Mouse (Mus musculus): Measurements from ENCODE around the gene Rnase1. TPM values are rescaled to one million over a fixed set of nuclear protein-coding genes. Genes with fewer than 3 reads are reported as not detected.
"Not testable (repeated sequence)": the region's sequence is repeated elsewhere in the genome, so short reads cannot be mapped to it uniquely, and the experiment has no call there.

Rnase1 gene
- polyA plus RNA-seq, 1 experiment = 0.17 TPM

DNA sequence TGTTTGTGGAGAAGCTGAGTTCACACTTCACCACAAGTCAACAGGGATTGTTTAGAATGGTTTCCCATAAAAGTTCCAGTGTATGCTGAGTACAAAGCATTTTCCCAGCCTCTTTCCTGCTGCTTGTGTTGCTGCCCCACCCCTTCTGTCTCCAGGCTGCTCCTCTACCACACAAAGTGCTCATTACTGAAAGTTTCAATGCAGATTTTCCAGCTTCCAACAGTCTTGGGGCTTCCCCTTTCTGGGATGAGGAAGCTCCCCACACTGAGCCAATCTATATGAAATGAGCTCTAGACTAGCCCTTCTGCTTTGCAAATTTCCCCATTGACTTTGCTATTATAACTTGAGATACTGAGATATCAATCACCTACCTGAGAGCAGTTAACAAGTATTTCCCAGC is 19.5 kb upstream of the Rnase1 start:
- Histone ChIP-seq H3K36me3 (ENCODE audit: control insufficient read depth, insufficient read depth) (no peaks in the 10 kb centered on the region), H3K79me2 (ENCODE audit: control insufficient read depth, insufficient read depth) (no peaks in the 10 kb centered on the region), H3K4me2 (ENCODE audit: low read depth) (no peak overlapping the region), H3K27me3 (ENCODE audit: control insufficient read depth, insufficient read depth, insufficient read length) (no peaks in the 10 kb centered on the region), H3ac (ENCODE audit: control insufficient read depth, insufficient read length) (no peak overlapping the region), H3K4me3 (no peak overlapping the region)
- TF ChIP-seq TCF3 (IDR thresholded peaks at IDR 0.05; ENCODE audit: insufficient read length, low read depth) = no peak
- no peak for TF ChIP-seq REST (IDR thresholded peaks at IDR 0.05; ENCODE audit: insufficient read depth, insufficient read length)
- no peak for TF ChIP-seq USF1 (IDR thresholded peaks at IDR 0.05; ENCODE audit: low read depth)
- TF ChIP-seq POLR2AphosphoS2 (IDR thresholded peaks at IDR 0.05; ENCODE audit: insufficient read length, low read depth) = no peak
- no peak for TF ChIP-seq E2F4 (IDR thresholded peaks at IDR 0.05; ENCODE audit: insufficient read depth)
- no peak for TF ChIP-seq MAX (IDR thresholded peaks at IDR 0.05; ENCODE audit: low read depth)
- TF ChIP-seq TCF12 (IDR thresholded peaks at IDR 0.05; ENCODE audit: insufficient read depth, poor library complexity, severe bottlenecking) = no peak
- no peak for TF ChIP-seq POLR2A (IDR thresholded peaks at IDR 0.05; ENCODE audit: insufficient read length, low read depth)

DNA sequence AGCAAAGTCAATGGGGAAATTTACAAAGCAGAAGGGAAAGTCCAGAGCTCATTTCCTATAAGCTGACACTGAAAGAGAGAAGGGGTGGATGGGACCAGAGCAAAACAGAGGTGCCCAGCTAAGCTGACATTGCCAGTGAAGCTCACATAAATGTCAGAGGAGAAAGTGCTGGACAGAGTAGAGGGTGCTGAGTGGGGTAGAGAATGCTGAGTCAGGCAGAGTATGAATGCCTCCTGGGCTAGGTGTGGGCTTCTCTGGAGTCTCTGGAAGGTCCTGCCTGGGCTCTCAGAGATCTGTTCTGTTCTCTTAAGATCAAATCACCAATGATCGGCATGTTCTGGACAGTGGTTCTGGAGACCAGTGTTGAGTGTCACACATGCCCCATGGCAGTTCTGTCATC is 18.9 kb upstream of the Rnase1 start:
- Histone ChIP-seq H3K27me3 (ENCODE audit: control insufficient read depth, insufficient read depth, insufficient read length) (no peaks in the 10 kb centered on the region), H3K79me2 (ENCODE audit: control insufficient read depth, insufficient read depth) (no peaks in the 10 kb centered on the region), H3K4me2 (ENCODE audit: low read depth) (no peak overlapping the region), H3K36me3 (ENCODE audit: control insufficient read depth, insufficient read depth) (no peaks in the 10 kb centered on the region), H3K4me3 (no peak overlapping the region), H3ac (ENCODE audit: control insufficient read depth, insufficient read length) (no peak overlapping the region)
- no peak for TF ChIP-seq MAX (IDR thresholded peaks at IDR 0.05; ENCODE audit: low read depth)
- no peak for TF ChIP-seq POLR2AphosphoS2 (IDR thresholded peaks at IDR 0.05; ENCODE audit: insufficient read length, low read depth)
- TF ChIP-seq E2F4 (IDR thresholded peaks at IDR 0.05; ENCODE audit: insufficient read depth) = no peak
- TF ChIP-seq USF1 (IDR thresholded peaks at IDR 0.05; ENCODE audit: low read depth) = no peak
- TF ChIP-seq POLR2A (IDR thresholded peaks at IDR 0.05; ENCODE audit: insufficient read length, low read depth) = no peak
- TF ChIP-seq CEBPB (IDR thresholded peaks at IDR 0.05; ENCODE audit: insufficient read depth, poor library complexity, severe bottlenecking) = no peak
- no peak for TF ChIP-seq MYOG (IDR thresholded peaks at IDR 0.05; ENCODE audit: control insufficient read depth in 1 of 3, insufficient read depth in 1 of 3, insufficient read length in 2 of 3, low read depth in 2 of 3)
- no peak for TF ChIP-seq TCF12 (IDR thresholded peaks at IDR 0.05; ENCODE audit: insufficient read depth, poor library complexity, severe bottlenecking)
- no peak for TF ChIP-seq TCF3 (IDR thresholded peaks at IDR 0.05; ENCODE audit: insufficient read length, low read depth)
- TF ChIP-seq REST (IDR thresholded peaks at IDR 0.05; ENCODE audit: insufficient read depth, insufficient read length) = no peak
- no peak for TF ChIP-seq SRF (IDR thresholded peaks at IDR 0.05; ENCODE audit: control insufficient read depth, insufficient read length, low read depth)
- no peak for TF ChIP-seq MYOD1 (IDR thresholded peaks at IDR 0.05; ENCODE audit: control insufficient read depth in 1 of 3, insufficient read length in 2 of 3, low read depth in 2 of 3)

DNA sequence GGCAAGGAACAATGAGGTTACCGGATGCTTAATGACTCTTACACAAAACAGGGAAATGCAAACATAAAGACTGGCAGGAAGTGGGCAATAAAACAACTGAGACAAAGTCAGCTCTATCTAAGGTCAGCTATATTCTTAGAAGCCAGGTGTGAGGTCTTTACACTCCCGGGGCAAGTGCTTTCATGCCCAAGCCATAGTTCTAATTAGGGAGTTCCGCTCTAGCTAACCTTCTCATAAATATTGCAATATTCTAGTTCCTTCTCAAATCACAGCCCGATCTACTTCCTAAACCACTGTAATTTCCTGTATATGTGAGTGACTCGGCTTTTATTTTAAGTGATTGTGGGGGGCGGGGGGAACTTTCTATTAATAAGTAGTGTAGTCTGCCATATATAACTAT is 16.7 kb upstream of the Rnase1 start:
- H3K4me3 ChIP-seq; H3K36me3 ChIP-seq (ENCODE audit: control insufficient read depth, insufficient read depth); H3K4me2 ChIP-seq (ENCODE audit: low read depth); H3K27me3 ChIP-seq (ENCODE audit: control insufficient read depth, insufficient read depth, insufficient read length); H3ac ChIP-seq (ENCODE audit: control insufficient read depth, insufficient read length); H3K79me2 ChIP-seq (ENCODE audit: control insufficient read depth, insufficient read depth): not testable (repeated sequence)

DNA sequence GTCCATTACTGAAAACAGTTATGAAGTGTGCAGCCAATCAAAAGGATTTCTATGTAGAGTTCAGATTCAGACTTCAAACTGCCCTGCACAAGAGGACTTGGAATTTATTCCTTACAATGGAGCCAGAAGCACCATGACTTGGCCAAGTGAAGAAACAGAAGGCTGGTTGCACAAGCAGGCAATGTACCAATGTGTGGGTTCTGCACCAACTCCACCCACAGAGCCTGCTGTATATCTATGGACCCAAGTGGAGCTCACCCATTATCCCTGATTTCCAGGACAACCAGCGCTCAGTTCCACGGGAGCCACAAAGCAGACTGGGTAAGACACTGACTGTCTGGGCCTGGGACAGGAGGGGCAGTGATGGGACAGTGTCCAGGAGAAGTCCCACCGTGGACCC is 15.4 kb upstream of the Rnase1 start, which contains the start of gene Rnase2b:
Rnase2b (plus strand) TSS at position 285 of the 400 bp plus-strand sequence.
- H3K36me3 ChIP-seq (ENCODE audit: control insufficient read depth, insufficient read depth); H3K27me3 ChIP-seq (ENCODE audit: control insufficient read depth, insufficient read depth, insufficient read length); H3ac ChIP-seq (ENCODE audit: control insufficient read depth, insufficient read length); H3K4me3 ChIP-seq; H3K79me2 ChIP-seq (ENCODE audit: control insufficient read depth, insufficient read depth); H3K4me2 ChIP-seq (ENCODE audit: low read depth): not testable (repeated sequence)

DNA sequence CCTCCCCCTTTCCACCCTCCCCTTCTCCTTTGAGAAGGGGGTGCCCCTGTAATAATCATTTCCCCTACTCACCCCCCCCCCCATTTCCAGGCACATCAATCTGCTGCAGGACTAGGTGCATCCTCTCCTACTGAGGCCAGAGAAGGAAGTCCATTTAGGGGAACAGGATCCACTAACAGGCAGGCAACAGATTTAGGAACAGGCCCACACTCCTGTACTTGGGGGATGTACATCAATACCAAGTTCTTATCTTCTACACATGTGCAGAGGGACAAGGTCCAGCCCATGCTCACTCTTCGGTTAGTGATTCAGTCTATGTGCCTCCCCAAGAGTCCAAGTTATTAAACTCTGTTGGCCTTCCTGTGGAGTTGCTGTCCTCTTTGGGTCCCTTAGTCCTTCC is 10.5 kb upstream of the Rnase1 start:
- Histone ChIP-seq H3K36me3 (ENCODE audit: control insufficient read depth, insufficient read depth) (no peaks in the 10 kb centered on the region), H3K27me3 (ENCODE audit: control insufficient read depth, insufficient read depth, insufficient read length) (no peaks in the 10 kb centered on the region), H3K4me3 (no peak overlapping the region), H3K4me2 (ENCODE audit: low read depth) (no peak overlapping the region), H3ac (ENCODE audit: control insufficient read depth, insufficient read length) (no peak overlapping the region), H3K79me2 (ENCODE audit: control insufficient read depth, insufficient read depth) (no peaks in the 10 kb centered on the region)
- no peak for TF ChIP-seq POLR2A (IDR thresholded peaks at IDR 0.05; ENCODE audit: insufficient read length, low read depth)
- no peak for TF ChIP-seq CEBPB (IDR thresholded peaks at IDR 0.05; ENCODE audit: insufficient read depth, poor library complexity, severe bottlenecking)
- TF ChIP-seq SRF (IDR thresholded peaks at IDR 0.05; ENCODE audit: control insufficient read depth, insufficient read length, low read depth) = no peak
- TF ChIP-seq E2F4 (IDR thresholded peaks at IDR 0.05; ENCODE audit: insufficient read depth) = no peak
- TF ChIP-seq MYOG (IDR thresholded peaks at IDR 0.05; ENCODE audit: control insufficient read depth in 1 of 3, insufficient read depth in 1 of 3, insufficient read length in 2 of 3, low read depth in 2 of 3) = no peak
- no peak for TF ChIP-seq MYOD1 (IDR thresholded peaks at IDR 0.05; ENCODE audit: control insufficient read depth in 1 of 3, insufficient read length in 2 of 3, low read depth in 2 of 3)
- TF ChIP-seq POLR2AphosphoS2 (IDR thresholded peaks at IDR 0.05; ENCODE audit: insufficient read length, low read depth) = no peak
- no peak for TF ChIP-seq REST (IDR thresholded peaks at IDR 0.05; ENCODE audit: insufficient read depth, insufficient read length)
- TF ChIP-seq USF1 (IDR thresholded peaks at IDR 0.05; ENCODE audit: low read depth) = no peak
- TF ChIP-seq MAX (IDR thresholded peaks at IDR 0.05; ENCODE audit: low read depth) = no peak
- TF ChIP-seq TCF12 (IDR thresholded peaks at IDR 0.05; ENCODE audit: insufficient read depth, poor library complexity, severe bottlenecking) = no peak

DNA sequence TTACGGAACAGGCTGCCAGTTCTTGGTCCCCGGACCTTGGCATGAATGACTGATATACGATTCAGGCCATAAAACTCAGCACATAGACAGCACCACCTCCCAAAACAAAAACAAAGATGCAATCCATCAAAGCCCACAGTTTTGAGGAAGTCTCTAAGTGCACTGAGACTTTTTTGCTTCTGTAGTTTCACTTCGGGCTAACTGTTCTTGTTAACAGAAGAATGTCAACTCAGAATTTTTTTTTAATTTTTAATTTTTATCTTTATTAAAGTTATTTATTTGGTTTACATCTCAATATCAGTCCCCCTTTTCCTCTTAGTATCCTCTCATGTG is 10.1 kb upstream of the Rnase1 start:
- no peak overlapping the region for H3K4me2 ChIP-seq (ENCODE audit: low read depth)
- no peaks in the 10 kb centered on the region for H3K79me2 ChIP-seq (ENCODE audit: control insufficient read depth, insufficient read depth)
- H3K27me3 ChIP-seq (ENCODE audit: control insufficient read depth, insufficient read depth, insufficient read length) = no peaks in the 10 kb centered on the region
- no peak for TF ChIP-seq MYOD1 (IDR thresholded peaks at IDR 0.05; ENCODE audit: control insufficient read depth in 1 of 3, insufficient read length in 2 of 3, low read depth in 2 of 3)
- TF ChIP-seq SRF (IDR thresholded peaks at IDR 0.05; ENCODE audit: control insufficient read depth, insufficient read length, low read depth) = no peak
- TF ChIP-seq E2F4 (IDR thresholded peaks at IDR 0.05; ENCODE audit: insufficient read depth) = no peak
- TF ChIP-seq USF1 (IDR thresholded peaks at IDR 0.05; ENCODE audit: low read depth) = no peak
- TF ChIP-seq MYOG (IDR thresholded peaks at IDR 0.05; ENCODE audit: control insufficient read depth in 1 of 3, insufficient read depth in 1 of 3, insufficient read length in 2 of 3, low read depth in 2 of 3) = no peak
- TF ChIP-seq CEBPB (IDR thresholded peaks at IDR 0.05; ENCODE audit: insufficient read depth, poor library complexity, severe bottlenecking) = no peak
- no peak for TF ChIP-seq TCF3 (IDR thresholded peaks at IDR 0.05; ENCODE audit: insufficient read length, low read depth)
- no peak for TF ChIP-seq POLR2AphosphoS2 (IDR thresholded peaks at IDR 0.05; ENCODE audit: insufficient read length, low read depth)
- no peak for TF ChIP-seq POLR2A (IDR thresholded peaks at IDR 0.05; ENCODE audit: insufficient read length, low read depth)
- TF ChIP-seq MAX (IDR thresholded peaks at IDR 0.05; ENCODE audit: low read depth) = no peak
- no peak for TF ChIP-seq TCF12 (IDR thresholded peaks at IDR 0.05; ENCODE audit: insufficient read depth, poor library complexity, severe bottlenecking)
- no peak overlapping the region for H3K4me3 ChIP-seq
- no peaks in the 10 kb centered on the region for H3K36me3 ChIP-seq (ENCODE audit: control insufficient read depth, insufficient read depth)
- H3ac ChIP-seq (ENCODE audit: control insufficient read depth, insufficient read length) = no peak overlapping the region

All from myocyte (in vitro differentiated cells).